Mouse (Mus musculus) frontal cortex, postnatal 36 days (tissue): ENCODE measurements around the gene Pyurf.

Source experiments
- DNase-seq, 2 experiments: peaks; one replicate each; pipeline ENCODE4 v3.0.0; 2022; ENCODE audit warnings: low spot score in 2 of 2

Pyurf gene

DNA sequence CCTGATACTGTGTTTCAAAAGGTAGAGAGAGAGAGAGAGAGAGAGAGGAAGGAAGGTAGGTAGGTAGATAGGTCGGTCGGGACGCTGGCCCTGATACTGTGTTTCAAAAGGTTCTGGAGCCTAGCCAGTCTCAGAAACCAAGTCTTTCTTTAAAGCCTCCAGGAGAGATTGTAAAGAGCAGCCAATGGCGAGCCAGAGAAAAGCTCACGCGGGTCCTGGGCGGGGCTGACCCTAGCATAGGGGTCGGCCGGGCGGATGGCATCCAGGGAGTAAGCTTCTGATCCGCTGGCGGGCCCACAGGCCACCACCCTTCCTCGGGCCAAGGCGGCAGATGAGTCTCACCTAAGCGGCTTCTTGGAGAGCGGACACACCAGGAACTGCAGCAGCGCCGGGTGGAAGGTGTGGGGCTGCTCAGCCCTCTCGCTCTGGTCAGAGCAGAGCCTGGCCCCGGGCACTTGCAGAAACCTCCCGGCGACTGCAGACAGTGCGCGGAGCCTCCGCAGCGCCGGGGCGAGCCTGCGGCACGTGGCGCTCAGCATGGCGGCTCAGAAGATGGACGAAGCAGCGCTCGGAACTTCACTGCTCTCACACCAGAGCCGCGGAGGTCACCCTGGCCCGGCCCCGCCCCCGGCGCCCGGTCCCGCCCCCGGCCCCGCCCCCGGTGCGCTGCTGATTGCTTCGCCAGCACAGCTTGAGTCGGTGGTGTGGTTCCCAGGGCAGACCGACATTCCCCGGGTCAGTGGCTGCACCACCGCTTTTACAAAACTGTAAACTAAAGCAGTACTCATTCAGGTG is at the start of gene Pyurf:
Pyurf (minus strand) TSS at position 612 of the 795 bp plus-strand sequence.
- DNase-seq, result peak; percentile 76 to 88

DNA sequence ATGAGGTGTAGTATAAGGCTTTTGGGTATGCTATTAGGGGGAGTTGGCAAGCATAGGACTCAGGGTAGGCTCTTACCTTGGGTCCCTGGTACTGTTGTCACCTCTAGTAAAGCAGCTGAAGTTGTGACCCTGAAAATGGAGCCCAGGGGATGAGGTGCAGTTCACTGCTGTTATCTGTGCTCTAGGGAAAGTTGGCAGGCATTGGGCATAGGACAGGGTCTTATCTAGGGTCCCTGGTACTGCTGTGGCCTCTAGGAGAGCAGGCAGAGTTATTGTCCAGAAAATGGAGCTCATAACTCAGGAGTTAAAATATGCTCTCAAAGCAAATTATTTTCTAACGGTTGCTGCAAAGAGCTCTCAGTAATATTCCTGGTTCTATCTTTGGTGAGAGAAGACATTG is 29.5 kb upstream of the Pyurf start:
- no peak for DNase-seq

DNA sequence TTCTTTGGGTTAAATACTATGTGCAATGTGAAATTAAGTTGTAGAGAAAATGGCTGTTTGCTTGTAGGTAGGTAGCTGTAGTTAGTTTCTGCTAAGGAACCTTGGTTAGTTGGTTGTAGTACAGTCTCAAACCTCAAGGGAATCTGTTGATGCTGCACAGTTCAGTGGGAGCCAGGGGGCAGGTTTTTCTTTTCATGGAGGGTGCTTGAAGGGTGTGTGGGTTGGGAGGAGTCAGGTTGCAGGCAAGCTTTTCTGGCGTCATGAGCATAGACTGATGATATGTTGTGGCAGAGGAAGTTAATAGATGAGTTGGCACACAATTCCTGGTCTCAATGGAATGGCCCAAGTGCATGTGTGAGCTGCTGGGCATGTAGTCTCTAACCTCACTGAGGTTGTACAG is 19.8 kb upstream of the Pyurf start:
- DNase-seq, result no peak

DNA sequence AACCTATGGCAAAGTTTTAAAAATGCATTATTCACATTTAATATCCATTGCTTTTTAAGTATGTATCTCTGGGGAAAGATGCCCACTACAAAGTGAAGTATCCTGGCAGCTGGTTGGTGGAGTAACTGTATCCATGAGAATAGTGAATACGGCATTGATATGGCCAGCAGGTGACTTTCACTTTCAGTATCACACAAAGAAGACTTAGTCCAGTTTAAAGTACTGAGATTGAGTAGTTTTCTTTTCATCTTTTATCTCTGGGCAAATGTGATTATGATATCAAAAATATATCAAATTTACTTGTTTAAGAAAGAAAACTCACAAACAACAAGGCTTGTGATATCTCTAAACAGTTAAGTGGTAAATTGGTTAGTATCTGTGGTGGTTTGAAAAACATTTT is 14.8 kb upstream of the Pyurf start:
- no peak for DNase-seq

DNA sequence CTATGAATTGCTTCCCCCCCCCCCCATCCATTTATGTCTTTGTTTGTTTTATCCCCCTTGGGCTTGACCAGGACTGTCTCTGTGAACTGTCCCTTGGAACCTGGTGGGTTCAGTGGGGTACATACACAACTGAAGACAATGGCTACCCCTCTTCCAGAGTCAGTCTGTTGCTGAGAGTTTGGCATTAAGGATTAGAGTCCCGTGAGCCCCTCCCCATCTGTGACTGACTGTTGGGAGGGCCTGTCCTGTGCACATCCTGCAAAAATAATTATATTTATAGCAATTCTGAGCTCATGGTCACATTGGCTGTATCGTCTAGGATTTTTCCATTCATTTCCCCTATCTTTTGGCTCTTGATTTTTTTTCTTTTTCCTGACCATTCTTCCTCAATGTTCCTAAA is 11.8 kb upstream of the Pyurf start:
- no peak for DNase-seq

DNA sequence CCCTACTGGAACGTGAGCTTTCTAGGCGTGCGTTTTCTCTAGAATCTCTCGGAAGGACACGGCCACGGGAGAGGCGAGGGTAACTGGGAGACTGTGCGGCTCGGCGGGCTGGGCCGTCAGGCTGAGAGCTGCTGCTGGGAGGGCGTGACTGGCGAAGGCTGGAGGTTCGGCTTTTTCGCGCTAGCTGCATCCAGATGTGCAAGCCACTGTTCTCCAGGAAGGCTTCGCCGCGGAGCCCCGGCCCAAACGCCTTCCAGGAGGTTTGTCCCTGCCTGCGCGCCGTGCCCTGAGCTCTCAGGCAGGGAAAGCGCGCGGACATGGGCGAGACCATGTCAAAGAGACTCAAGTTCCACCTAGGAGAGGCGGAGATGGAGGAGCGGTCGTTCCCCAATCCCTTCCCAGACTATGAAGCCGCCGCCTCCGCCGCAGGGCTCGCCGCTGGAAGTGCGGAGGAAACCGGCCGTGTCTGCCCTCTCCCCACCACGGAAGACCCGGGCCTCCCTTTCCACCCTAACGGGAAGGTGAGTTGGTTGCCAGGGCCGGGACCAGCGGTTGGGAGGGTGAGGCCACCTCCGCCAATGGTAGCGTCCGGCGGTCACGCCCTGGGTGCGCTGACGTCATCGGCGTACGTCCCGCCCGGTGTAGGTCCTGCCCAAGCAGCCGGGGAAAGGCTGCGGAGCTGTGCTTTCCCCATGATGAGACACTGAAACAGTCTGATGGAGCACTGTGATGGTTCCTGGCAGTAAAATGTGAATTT is 11.0 kb upstream of the Pyurf start:
- peak; percentile 97 for DNase-seq

DNA sequence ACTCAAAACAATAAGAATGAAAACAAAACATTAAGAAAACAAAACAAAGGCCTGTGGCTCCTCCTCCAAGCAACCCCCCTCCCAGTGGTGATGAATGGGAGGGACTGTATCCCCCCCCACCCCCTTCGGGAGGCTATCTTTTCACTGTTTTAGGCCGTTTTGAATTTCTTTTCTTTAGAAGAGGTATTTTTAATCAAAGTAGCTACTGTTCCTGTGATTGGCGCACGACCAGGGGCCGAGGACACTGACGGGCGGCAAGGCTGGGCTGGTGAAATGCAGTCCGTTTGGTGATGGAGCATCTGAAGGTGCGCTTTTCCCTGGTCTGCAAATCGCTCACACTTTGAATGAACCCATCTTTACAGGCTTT is 10.5 kb upstream of the Pyurf start, which contains the start of gene Lancl2:
Lancl2 (plus strand) TSS at position 165 of the 367 bp plus-strand sequence.
- DNase-seq, result peak in 1 of 2 experiments; percentile 60

DNA sequence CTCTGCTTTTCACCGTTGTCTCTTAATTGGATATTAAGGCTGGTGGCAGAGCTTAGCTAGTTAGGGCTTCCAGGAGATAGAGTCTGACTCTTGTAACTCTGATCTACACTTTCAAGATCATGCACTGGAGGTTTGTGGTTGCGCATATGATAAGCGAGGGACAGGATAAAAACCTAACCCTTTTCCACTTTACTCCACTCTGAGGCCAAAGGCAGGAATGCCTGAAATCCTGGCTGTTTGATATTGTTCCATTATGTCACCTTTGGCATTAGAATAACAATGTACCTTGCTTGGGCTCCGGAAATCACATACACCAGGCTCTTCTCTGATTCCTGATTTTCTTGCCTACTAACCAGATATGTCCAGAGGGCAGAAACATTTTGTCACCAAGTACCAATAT is 9.8 kb upstream of the Pyurf start:
- DNase-seq, result no peak

DNA sequence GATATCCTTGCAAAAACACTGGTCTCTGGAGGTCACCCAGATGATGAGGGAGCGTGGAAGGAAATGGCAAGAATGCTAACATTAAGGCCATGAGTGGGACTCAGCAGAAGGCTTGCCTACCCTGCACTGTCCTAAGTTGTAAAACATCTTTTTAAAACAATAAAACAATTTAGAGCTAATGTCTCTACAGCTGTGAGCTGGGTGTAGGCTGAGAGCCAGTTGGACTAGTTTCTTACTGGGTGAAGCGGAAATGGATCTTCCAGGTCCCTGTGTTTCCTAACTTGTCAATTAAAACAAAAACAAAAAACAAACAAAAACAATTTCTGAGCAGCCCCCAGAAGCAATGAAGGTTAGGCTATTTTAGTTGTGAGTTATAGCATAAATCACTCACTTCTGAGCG is 1.2 kb upstream of the Pyurf start:
- no peak for DNase-seq

DNA sequence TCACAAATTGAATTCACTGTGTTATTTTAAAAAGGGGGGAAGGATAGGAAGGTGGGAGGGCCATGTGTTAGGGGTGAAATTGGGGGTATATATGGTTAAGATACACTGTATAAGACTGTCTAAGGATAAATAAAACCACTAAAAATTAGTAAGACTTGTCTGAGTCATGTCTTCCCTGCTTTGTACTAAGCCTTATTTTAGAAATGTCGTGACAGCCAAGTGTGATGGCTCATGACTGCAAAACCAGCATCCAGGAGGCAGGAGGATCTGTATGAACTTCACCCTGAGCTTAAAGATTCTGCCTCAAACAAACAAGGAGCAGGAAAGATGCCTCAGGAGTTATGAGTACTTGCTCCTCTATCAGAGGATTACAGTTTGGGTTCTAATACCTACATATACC is 7.7 kb downstream of the Pyurf start:
- peak in 1 of 2 experiments; percentile 32 for DNase-seq

DNA sequence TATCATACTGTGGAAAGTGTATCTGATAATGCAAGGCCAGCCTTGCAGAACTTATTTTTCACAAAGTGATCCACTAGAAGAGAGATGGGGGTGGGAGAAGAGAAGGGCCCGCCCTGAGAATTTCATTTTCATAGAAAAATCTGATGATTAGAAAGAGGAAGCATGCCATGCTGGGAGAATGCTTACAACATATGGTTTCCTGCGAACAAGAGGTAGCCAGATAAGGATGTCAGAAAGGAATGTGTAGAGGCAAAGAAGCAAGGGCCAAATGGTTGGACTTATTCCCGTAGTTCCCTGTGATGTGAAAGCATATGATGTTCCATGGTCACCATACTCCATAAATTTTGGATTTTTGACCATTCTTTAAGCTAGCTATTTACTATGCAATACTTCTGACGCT is 30.6 kb downstream of the Pyurf start:
- no peak for DNase-seq

DNA sequence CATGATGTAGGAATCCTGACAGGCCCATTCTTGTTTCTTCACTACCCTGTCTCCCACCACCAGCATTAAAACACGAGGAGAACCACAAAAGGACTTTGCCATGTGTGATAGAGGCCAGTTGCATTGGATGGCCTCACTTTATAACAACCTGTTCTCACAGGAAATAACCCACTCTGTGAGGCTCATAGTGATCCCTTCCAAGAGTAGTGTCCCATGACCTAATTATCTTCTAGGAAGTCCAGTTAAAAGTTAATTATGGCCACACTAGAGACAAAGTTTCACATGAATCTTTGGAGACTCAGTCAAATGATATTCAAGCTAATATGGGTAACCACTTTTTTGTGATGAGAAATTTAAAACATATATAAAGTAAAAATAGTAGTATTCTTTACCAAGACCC is 44.6 kb downstream of the Pyurf start:
- no peak for DNase-seq

DNA sequence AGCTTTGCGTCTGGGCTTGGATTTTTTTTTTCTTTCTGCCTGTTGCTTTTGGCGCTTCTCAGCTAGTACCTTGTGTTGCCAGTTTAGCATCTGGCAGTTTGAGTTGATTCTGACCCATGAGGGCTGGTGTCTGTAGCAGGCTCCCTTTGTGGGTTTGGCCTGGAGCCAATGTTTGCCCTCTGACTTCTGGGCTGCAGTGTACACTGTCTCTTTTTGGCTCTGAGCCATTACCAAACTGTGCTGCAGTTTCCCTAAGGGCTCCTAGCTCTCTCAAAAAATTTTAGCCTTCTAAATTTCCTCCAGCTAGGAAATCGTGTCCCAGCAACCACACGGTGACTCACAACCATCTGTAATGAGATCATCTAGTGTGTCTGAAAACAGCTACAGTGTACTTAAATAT is 50.1 kb downstream of the Pyurf start:
- peak; percentile 45 to 53 for DNase-seq

DNA sequence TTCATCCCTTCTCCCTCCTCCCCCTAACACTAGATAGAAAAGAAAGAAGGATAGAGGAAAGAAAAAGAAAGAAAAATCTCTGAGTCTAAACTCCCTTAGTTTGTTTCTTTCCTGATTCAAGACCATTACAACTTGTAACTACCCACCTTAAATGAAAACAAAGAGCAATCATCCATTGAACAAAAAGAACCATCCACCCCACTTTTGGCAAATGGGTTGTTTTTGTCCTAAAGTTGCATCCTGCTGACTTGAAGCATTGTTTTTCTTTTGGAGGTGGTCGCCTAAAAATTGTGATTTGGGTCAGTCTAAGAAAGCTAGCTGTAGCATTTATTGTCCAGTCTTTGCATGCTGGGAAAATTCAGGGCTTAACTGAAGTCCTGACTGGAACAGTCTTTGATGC is 52.3 kb downstream of the Pyurf start:
- DNase-seq, result no peak
